Mouse (Mus musculus): ENCODE measurements at regions not wholly inside any gene's neighbourhood (a gene's known extent, or its start where the extent isn't known, plus 50 kb on each side); places are given as distances from the start of the nearest gene placed in this dataset.
A peak's percentile ranks its signal among the peaks of the same experiment; 100 is the strongest.

- peak; percentile 59; the same call in 1 of the 2 replicates for ATAC-seq (replicated peaks; ENCODE audit: poor library complexity, severe bottlenecking)
These were observed 168.4 kb downstream of the Arrdc4 start for GRCm38 (mm10) chr7:68580650-68581049.

GRCm38 (mm10) chr7:68579666-68580065, 169.4 kb downstream of the Arrdc4 start:
- ATAC-seq (replicated peaks; ENCODE audit: poor library complexity, severe bottlenecking) = peak; percentile 97

GRCm38 (mm10) chr7:68579216-68579615, 169.8 kb downstream of the Arrdc4 start:
- ATAC-seq (replicated peaks; ENCODE audit: poor library complexity, severe bottlenecking) = peak; percentile 56; the same call in 1 of the 2 replicates

- no peak for ATAC-seq (replicated peaks; ENCODE audit: poor library complexity, severe bottlenecking)
These were observed 177.7 kb downstream of the Arrdc4 start for GRCm38 (mm10) chr7:68571315-68571714.

- ATAC-seq (replicated peaks; ENCODE audit: poor library complexity, severe bottlenecking) = no peak
These were observed 180.9 kb downstream of the Arrdc4 start for GRCm38 (mm10) chr7:68568127-68568510.

GRCm38 (mm10) chr7:68567452-68568126, 181.5 kb downstream of the Arrdc4 start:
- no peak for ATAC-seq (replicated peaks; ENCODE audit: poor library complexity, severe bottlenecking)

- no peak for ATAC-seq (replicated peaks; ENCODE audit: poor library complexity, severe bottlenecking)
These were observed 189.3 kb downstream of the Arrdc4 start for GRCm38 (mm10) chr7:68559440-68560343.

- no peak for ATAC-seq (replicated peaks; ENCODE audit: poor library complexity, severe bottlenecking)
These were observed 198.7 kb downstream of the Arrdc4 start for GRCm38 (mm10) chr7:68550330-68550729.

GRCm38 (mm10) chr7:68548176-68548575, 200.9 kb downstream of the Arrdc4 start:
- no peak for ATAC-seq (replicated peaks; ENCODE audit: poor library complexity, severe bottlenecking)

- ATAC-seq (replicated peaks; ENCODE audit: poor library complexity, severe bottlenecking) = no peak
These were observed 204.9 kb downstream of the Arrdc4 start for GRCm38 (mm10) chr7:68544136-68544535.

GRCm38 (mm10) chr7:68509096-68509495, 235.5 kb downstream of the Fam169b start:
- no peak for ATAC-seq (replicated peaks; ENCODE audit: poor library complexity, severe bottlenecking)

GRCm38 (mm10) chr7:68491143-68491810, 217.6 kb downstream of the Fam169b start:
- ATAC-seq (replicated peaks; ENCODE audit: poor library complexity, severe bottlenecking) = no peak

GRCm38 (mm10) chr7:68486676-68487075, 213.0 kb downstream of the Fam169b start:
- ATAC-seq (replicated peaks; ENCODE audit: poor library complexity, severe bottlenecking) = no peak

- no peak for ATAC-seq (replicated peaks; ENCODE audit: poor library complexity, severe bottlenecking)
These were observed 208.9 kb downstream of the Fam169b start for GRCm38 (mm10) chr7:68482553-68482952.

GRCm38 (mm10) chr7:68480770-68481169, 207.1 kb downstream of the Fam169b start:
- peak; percentile 71 for ATAC-seq (replicated peaks; ENCODE audit: poor library complexity, severe bottlenecking)

GRCm38 (mm10) chr7:68480336-68480735, 206.7 kb downstream of the Fam169b start:
- ATAC-seq (replicated peaks; ENCODE audit: poor library complexity, severe bottlenecking) = no peak

GRCm38 (mm10) chr7:68478044-68478443, 204.4 kb downstream of the Fam169b start:
- ATAC-seq (replicated peaks; ENCODE audit: poor library complexity, severe bottlenecking) = no peak

- ATAC-seq (replicated peaks; ENCODE audit: poor library complexity, severe bottlenecking) = no peak
These were observed 199.2 kb downstream of the Fam169b start for GRCm38 (mm10) chr7:68472800-68473199.

GRCm38 (mm10) chr7:68470983-68471382, 197.3 kb downstream of the Fam169b start:
- ATAC-seq (replicated peaks; ENCODE audit: poor library complexity, severe bottlenecking) = no peak

GRCm38 (mm10) chr7:68468574-68468973, 194.9 kb downstream of the Fam169b start:
- ATAC-seq (replicated peaks; ENCODE audit: poor library complexity, severe bottlenecking) = no peak

- no peak for ATAC-seq (replicated peaks; ENCODE audit: poor library complexity, severe bottlenecking)
These were observed 184.2 kb downstream of the Fam169b start for GRCm38 (mm10) chr7:68457842-68458241.

All from granulocyte monocyte progenitor cell, adult 5-6 weeks (primary cell).